In genomic region chr16:90953147-90953546, GRCm38 (mm10) we compare ENCODE assay signal across 14 mouse cellular contexts.
"Had no signal": no experiment of that assay in that cellular context is flagged by ENCODE, and none has a peak within 500 bp of the region (broad histone marks: within the 10 kb centered on the region; RNA-seq: fewer than 3 reads in every experiment).

No protein-coding gene starts in this region.

- H3K27me3 ChIP-seq: neural tube, embryonic 15.5 days; stomach, embryonic 15.5 days had no signal

- H3K4me1 ChIP-seq: neural tube, embryonic 15.5 days; stomach, embryonic 15.5 days had no signal

- H3K9me3 ChIP-seq: neural tube, embryonic 15.5 days; stomach, embryonic 15.5 days had no signal

- H3K4me2 ChIP-seq: neural tube, embryonic 15.5 days; stomach, embryonic 15.5 days had no signal

- H3K27ac ChIP-seq: neural tube, embryonic 15.5 days; stomach, embryonic 15.5 days; stomach, postnatal 0 days had no signal

- DNase-seq: right cerebral cortex, adult 18-20 months; right cerebral cortex, postnatal 14 days; right cerebral cortex, postnatal 25 days; right cerebral cortex, postnatal 4 days; spleen, adult 18-20 months; thymus, adult 18-20 months; thymus, adult 2 months; thymus, postnatal 14 days; thymus, postnatal 25 days; thymus, postnatal 36 days; thymus, postnatal 4 days had no signal

- H3K4me3 ChIP-seq: neural tube, embryonic 15.5 days; stomach, embryonic 15.5 days had no signal

- H3K9ac ChIP-seq: neural tube, embryonic 15.5 days; stomach, embryonic 15.5 days had no signal
